Mouse (Mus musculus) intestine, postnatal 0 days (tissue): Measurements from ENCODE around the gene Tecta. TPM values are rescaled to one million over a fixed set of nuclear protein-coding genes. Genes with fewer than 3 reads are reported as not detected.

Source experiments
- ATAC-seq: fragments of 200-750 bp; cut with Nextera tagmentation; 2 replicates; pipeline ENCODE4 v1.8.0; 2017; ENCODE audit warnings: mild to moderate bottlenecking, moderate TSS enrichment, moderate library complexity
- H3K27ac ChIP-seq: fragments of 300-500 bp; sonication (generic); 2 replicates; pipeline ENCODE4 v1.5.1; 2014; ENCODE audit warnings: mild to moderate bottlenecking, low read depth, low read length, moderate library complexity
- H3K27me3 ChIP-seq: fragments of 300-500 bp; sonication (generic); replicated peaks from 2 replicates; pipeline ENCODE4 v1.6.1; 2014; ENCODE audit warnings: low read length, mixed read lengths; ENCODE audit not compliant: control insufficient read depth, insufficient read depth
- H3K36me3 ChIP-seq: fragments of 300-500 bp; sonication (generic); 2 replicates; pipeline ENCODE4 v1.6.1; 2014; ENCODE audit warnings: mild to moderate bottlenecking, moderate library complexity; ENCODE audit not compliant: control insufficient read depth, insufficient read depth
- H3K4me1 ChIP-seq: fragments of 300-500 bp; sonication (generic); replicated peaks from 2 replicates; pipeline ENCODE4 v1.6.1; 2014; ENCODE audit warnings: antibody characterized with exemption, low read length, mixed read lengths; ENCODE audit not compliant: control insufficient read depth, insufficient read depth
- H3K4me2 ChIP-seq: fragments of 300-500 bp; sonication (generic); replicated peaks from 2 replicates; pipeline ENCODE4 v1.6.1; 2014; ENCODE audit warnings: low read depth, mild to moderate bottlenecking, moderate library complexity
- H3K4me3 ChIP-seq: fragments of 300-500 bp; sonication (generic); 2 replicates; pipeline ENCODE4 v1.5.1; 2014; ENCODE audit warnings: low read depth, low read length
- H3K9ac ChIP-seq: fragments of 300-500 bp; sonication (generic); 2 replicates; pipeline ENCODE4 v1.6.1; 2014; ENCODE audit warnings: mild to moderate bottlenecking, low read depth, low read length
- H3K9me3 ChIP-seq: fragments of 300-500 bp; sonication (generic); 2 replicates; pipeline ENCODE4 v1.6.1; 2016; ENCODE audit warnings: mixed run types; ENCODE audit not compliant: control insufficient read depth
- CTCF ChIP-seq: sonication (generic); IDR thresholded peaks from 2 replicates; pipeline ENCODE4 v1.5.1; 2016; ENCODE audit warnings: low read depth, mild to moderate bottlenecking, control low read depth, antibody characterized with exemption, moderate library complexity
- WGBS: fragments of 180-500 bp; shearing (Covaris S2); extraction: QIAGEN DNeasy Blood & Tissue Kit; methylation state at CpG from one replicate; pipeline ENCODE4 v1.1.7; 2014; 5-methylcytosine and 5-hydroxymethylcytosine counted together
- polyA plus RNA-seq: library from polyadenylated mRNA; unstranded; fragments of >200 nt; fragmentation: Nextera tagmentation; extraction: Ambion mirVana; gene quantifications from 2 replicates; pipeline ENCODE4 v1.2.1, GENCODE M21; 2015

Tecta gene
- polyA plus RNA-seq, 1 experiment from 2014 or later = 0.04 TPM

DNA sequence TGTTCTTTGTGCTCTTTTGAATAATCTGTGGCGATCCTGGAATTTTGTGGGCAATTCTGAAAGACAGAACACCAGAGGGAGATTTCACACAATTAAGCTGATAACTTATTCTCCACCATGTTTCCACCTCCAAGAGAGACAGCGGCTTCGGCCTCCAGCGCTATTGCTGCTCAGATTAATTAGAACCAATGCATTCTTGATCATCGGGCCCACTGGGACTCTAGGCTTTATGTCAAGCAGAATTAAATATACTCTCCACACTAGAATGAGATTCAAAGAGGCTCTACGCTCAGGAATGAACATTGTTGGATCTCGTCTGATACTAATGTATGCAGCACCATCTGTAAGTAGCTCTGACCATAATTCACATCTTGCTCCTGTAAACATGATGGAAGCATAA, 68.4 kb downstream of the Tecta start:
- H3K4me1 ChIP-seq = no peaks in the 10 kb centered on the region
- H3K27ac ChIP-seq = no peak overlapping the region
- no peak for TF ChIP-seq CTCF
- no peak for ATAC-seq
- H3K9me3 ChIP-seq = no peaks in the 10 kb centered on the region
- WGBS = 94% methylated on average over 7 of the region's 7 CpGs
- H3K4me3 ChIP-seq = no peak overlapping the region
- no peak overlapping the region for H3K9ac ChIP-seq
- H3K36me3 ChIP-seq = no peaks in the 10 kb centered on the region
- H3K27me3 ChIP-seq = no peaks in the 10 kb centered on the region
- H3K4me2 ChIP-seq = no peak overlapping the region

DNA sequence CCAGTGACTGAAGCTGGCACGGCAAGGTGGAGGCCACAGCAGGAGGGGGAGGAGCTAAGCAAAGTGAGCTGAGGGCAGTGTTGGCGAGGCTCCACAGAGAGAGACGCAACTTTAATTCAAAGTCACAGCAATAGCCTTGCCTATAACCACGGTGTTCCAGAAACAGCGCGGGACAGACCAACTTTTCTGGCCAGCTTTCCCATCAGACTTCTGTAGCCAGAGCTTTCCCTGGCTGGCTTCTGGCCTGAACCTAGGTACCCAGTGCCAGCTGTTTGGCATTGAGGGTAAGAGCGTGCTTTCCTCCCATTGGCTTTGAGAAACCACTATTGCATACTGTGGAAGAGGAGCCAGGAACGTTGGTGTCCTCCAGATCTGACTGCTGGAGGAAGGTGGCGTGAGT, 70.0 kb downstream of the Tecta start:
- no peak overlapping the region for H3K27ac ChIP-seq
- H3K4me1 ChIP-seq = no peaks in the 10 kb centered on the region
- H3K36me3 ChIP-seq = no peaks in the 10 kb centered on the region
- no peak for ATAC-seq
- H3K9me3 ChIP-seq = no peaks in the 10 kb centered on the region
- H3K4me3 ChIP-seq = no peak overlapping the region
- TF ChIP-seq CTCF = no peak
- H3K9ac ChIP-seq = no peak overlapping the region
- no peak overlapping the region for H3K4me2 ChIP-seq
- no peaks in the 10 kb centered on the region for H3K27me3 ChIP-seq
- WGBS = 78% methylated on average over 9 of the region's 9 CpGs

DNA sequence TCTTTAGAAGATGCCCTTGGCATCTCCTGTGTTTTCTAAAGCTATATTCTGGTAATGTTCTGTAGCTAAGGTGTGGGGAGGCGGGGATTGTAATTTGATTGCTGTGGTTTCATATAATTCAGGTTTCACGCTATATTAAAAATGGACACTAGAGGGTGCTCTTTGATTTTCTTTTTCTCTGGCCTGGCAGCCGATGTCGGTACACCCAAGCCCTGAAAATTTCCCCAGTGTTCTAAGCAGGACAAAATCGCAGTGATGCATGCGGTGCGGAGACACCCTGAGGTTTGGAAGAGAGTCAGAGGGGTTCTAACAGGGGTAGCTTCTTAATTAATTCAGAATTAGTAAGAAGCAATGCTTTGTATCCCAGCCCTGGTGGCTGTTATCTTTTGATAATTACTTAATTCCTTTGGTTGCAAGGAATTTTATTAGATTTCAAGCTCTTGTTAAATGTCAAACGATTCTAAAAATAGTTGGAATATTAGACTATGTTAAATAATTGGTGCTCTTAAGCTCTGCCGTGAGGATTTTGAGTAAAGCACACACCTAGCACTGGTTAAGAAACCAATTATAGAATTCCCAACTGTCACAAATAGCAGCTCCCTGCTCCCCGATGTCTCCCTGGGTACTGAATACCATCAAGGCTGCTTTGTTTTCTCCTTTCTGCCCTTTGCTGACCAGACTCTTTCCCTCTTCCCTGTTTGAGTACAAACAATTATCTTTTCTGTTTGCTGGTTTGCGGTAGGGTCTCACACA, 72.9 kb downstream of the Tecta start:
- H3K4me3 ChIP-seq = no peak overlapping the region
- 29% methylated on average over 11 of the region's 11 CpGs for WGBS
- no peak for ATAC-seq

DNA sequence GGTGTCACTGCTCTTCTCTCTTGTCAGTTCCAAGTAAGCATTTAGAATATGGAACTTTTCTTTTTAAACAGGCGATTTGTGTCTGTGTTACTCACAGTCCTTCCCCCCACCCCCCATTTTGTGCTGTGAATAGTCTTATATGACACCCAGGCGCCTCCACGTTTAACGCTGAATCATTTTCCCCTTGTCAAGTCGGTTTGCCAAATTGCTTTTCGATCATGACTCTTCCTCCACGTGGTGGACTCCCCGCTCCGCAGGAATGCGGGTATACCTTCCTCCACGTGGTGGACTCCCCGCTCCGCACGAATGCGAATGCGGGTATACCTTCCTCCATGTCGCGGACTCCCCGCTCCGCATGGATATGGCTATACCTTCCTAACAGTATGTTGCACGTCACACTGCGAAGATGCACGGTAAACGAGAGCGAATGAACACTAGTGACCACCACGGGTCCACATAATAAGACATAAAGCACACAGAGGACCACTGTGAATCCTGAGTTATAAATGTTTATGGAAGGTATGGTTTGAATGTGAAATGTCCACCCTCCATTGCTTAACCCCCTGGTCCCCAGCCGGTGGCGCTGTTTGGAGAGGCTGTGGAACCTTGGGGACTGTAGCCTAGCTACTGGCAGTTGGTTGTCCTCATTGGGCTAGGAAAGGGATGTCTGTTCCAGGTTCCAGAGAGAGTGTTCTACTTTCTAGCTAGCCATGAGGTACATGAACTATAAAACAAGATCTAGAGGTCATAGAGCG, 74.9 kb downstream of the Tecta start:
- no peak overlapping the region for H3K9ac ChIP-seq
- H3K4me2 ChIP-seq = no peak overlapping the region
- 49% methylated on average over 29 of the region's 29 CpGs for WGBS
- no peaks in the 10 kb centered on the region for H3K36me3 ChIP-seq
- no peak for ATAC-seq
- no peaks in the 10 kb centered on the region for H3K27me3 ChIP-seq
- no peaks in the 10 kb centered on the region for H3K9me3 ChIP-seq
- no peak overlapping the region for H3K4me3 ChIP-seq
- TF ChIP-seq CTCF = peak; percentile 44
- H3K27ac ChIP-seq = no peak overlapping the region
- H3K4me1 ChIP-seq = no peaks in the 10 kb centered on the region

More for the DNA sequence above, 72.9 kb downstream of the Tecta start:
- Histone ChIP-seq H3K9ac (no peak overlapping the region), H3K36me3 (no peaks in the 10 kb centered on the region), H3K4me1 (no peaks in the 10 kb centered on the region), H3K27ac (no peak overlapping the region), H3K9me3 (no peaks in the 10 kb centered on the region), H3K4me2 (no peak overlapping the region), H3K27me3 (no peaks in the 10 kb centered on the region)
- peak; percentile 75 for TF ChIP-seq CTCF

DNA sequence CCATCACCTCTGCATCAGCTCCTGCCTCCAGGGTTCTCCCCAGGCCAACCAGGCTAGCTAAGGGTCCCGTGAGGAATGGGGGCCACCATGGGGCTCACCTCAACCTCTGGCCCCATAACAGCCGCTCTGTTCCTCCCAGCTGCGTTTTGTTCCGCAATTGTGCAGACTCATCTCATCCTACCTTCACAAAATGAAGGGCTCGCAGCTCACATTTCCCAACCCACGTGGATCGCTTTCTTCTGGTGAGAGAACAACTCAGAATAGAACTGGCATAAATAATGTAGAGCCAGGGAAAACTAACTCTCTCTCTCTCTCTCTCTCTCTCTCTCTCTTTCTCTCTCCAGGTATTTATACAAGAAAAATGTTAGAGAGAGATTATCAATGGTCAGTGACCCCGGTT, 76.5 kb downstream of the Tecta start:
- no peaks in the 10 kb centered on the region for H3K36me3 ChIP-seq
- no peak for ATAC-seq
- no peak overlapping the region for H3K9ac ChIP-seq
- H3K9me3 ChIP-seq = no peaks in the 10 kb centered on the region
- H3K27me3 ChIP-seq = no peaks in the 10 kb centered on the region
- H3K4me2 ChIP-seq = no peak overlapping the region
- no peak overlapping the region for H3K27ac ChIP-seq
- no peak overlapping the region for H3K4me3 ChIP-seq
- no peaks in the 10 kb centered on the region for H3K4me1 ChIP-seq
- no peak for TF ChIP-seq CTCF
- WGBS = 88% methylated on average over 8 of the region's 8 CpGs

DNA sequence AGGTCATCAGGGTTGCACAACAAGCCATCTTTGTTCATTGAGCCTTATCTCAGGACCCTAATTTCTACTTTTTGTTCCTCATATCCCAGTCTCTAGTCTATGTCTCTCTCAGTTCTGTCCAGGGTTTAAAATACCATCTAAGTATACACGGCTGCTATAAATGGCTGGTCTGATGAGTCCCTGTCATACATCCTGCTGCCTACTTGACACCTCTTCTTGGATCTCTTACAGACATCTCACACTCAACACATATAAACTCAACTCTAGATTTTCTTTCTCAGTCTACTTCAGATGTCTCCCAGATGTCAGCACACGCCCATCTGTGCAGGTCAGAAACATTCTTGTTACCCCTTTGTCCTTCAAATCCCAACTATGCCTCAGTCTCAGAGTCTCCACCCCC, 78.3 kb downstream of the Tecta start:
- no peaks in the 10 kb centered on the region for H3K9me3 ChIP-seq
- ATAC-seq = no peak
- H3K4me2 ChIP-seq = no peak overlapping the region
- no peaks in the 10 kb centered on the region for H3K36me3 ChIP-seq
- WGBS = 84% methylated on average over 2 of the region's 2 CpGs
- H3K4me3 ChIP-seq = no peak overlapping the region
- no peaks in the 10 kb centered on the region for H3K27me3 ChIP-seq
- H3K27ac ChIP-seq = no peak overlapping the region
- no peaks in the 10 kb centered on the region for H3K4me1 ChIP-seq
- no peak for TF ChIP-seq CTCF
- H3K9ac ChIP-seq = no peak overlapping the region
